Mouse (Mus musculus) lung, postnatal 36 days (tissue): Measurements from ENCODE around the gene AI464131.

Source experiments
- DNase-seq: peaks from one replicate; pipeline ENCODE4 v3.0.0; 2022; ENCODE audit warnings: mixed read lengths

The AI464131 gene

DNA sequence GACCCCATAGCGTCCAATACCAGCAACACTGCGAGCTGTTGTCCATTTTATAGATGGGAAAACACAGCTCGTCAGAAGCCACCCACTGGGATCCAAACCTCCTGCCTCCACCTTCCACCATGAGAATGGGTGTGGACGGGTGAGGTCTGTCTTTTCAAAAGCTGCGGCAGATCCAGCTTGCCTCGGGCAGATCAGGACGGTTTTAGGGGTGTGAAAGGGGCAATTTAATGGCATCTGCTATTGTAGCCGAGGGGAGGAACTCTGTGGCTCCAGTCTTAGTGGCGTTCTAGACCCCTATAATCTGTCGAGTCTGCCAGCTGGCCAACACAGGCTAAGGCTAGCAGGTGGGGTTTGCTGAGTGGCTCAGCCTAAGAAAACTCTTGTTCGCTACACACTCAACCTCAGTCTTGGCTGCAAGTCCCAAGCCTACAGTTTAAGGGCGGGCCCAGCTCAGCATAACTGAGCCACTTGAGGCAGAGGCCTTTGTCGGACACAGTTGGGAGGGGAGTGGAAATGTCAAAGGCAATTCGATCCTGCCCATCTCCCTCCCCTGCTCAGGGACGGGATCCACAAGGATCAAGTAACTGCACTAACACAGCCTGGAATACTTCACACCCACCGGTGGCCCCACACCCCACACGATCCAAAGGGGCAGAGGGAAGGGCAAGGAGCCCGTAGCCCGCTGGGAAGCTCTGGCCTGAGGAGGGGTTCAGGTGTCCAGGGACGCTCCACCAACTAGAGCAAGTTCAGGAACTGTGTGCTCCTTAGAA, 520 bp downstream of the AI464131 start:
- DNase-seq = peak; percentile 77

DNA sequence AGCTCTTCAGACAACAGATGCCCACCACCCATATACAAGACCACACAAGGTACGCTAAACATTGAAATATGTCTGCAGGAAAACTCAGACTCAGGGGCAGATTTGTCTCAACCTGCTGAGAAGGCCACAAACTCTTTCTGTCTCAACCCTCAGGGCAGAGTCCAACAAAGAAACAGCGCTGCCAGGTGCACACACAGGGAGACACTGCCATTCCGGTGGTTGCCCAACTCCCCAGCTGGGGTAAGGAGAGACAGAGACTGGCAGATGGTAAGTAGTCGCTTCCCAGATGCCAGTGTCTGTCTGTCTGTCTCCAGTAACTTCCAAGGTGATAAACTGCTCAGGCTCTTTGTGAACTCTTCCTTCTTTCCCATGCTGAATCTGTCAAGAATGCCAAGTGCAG, 2.1 kb downstream of the AI464131 start:
- DNase-seq = no peak

DNA sequence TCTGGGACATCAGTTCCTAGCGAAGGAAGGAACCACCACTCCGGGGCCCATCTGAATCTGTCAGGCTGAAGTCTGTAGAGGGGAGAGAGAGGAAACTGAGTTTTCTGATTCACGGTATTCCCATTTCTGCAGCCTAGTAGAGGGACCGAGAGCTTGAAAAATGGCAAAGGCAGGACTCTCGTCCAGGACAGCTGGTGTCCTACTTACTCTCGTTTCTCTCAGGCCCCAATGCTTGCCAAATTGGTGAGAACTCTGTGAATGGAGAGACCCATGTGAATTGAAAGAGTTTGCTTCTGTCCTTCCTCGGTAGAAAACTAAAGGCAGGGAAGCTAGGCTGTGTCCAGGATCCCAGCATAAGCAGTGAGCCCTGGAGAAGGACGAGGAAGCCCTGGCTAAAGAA, 3.3 kb downstream of the AI464131 start:
- DNase-seq = no peak

DNA sequence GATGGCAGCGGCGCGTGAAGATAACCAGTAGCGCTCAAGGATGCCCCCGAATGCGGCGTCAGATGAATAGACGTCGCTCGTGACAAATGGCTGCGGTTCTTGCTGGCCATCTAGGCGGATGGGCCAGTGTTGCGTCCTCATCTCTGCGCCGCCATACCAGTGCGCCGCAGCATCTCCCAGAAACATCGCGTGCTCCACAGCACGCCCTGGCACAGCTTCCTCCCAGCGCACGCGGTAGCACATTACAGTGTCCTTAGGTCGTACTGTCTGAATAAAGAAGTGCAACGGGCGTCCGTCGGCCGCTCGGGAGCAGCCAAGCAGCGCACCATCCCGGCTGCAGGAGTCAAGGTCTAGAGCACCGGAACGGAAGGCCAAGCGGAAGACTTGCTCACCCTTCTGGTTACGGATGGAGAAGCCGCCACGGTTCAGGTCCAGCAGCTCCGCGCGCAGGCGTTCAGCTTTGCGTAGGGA, 3.9 kb downstream of the AI464131 start:
- no peak for DNase-seq

DNA sequence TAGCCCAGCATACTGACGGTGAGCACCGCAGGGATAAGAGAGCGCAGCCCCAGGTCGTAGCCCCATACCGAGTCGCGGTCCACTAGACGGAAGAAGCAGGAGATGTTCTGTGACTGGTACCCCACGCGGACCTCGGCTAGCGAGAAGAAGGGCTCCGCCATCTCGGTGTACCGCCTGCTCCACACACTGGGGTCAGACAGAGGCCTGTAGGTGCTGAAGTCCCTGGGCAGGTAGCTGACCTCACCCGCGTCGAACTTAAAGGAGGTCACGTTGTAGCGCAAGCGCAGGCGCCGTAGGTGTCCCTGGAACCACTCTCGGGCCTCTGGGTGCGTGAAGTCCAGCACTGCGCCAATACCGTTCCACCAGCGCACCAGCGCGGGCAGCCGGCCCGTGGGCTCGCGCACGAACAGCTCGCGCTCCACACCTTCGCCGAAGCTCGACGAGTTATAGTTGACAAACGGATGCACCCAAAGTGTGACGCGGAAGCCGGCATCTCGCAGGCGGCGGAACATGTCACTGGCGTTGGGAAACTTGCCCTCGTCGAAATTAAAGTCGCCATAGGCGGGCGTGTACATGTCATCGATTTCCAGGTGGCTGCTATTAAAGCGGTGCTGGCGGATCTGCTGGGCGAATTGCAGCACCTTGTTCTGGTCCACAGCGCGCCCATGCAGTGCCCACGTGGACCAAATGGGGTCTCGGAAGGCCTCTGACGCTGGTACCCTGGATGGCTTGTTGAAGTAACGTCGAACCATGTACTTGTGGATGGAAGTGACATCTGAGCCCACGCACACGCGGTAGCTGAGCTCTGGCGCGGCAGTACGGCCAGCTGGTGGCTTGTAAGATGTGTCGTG, 4.7 kb downstream of the AI464131 start:
- DNase-seq = no peak

DNA sequence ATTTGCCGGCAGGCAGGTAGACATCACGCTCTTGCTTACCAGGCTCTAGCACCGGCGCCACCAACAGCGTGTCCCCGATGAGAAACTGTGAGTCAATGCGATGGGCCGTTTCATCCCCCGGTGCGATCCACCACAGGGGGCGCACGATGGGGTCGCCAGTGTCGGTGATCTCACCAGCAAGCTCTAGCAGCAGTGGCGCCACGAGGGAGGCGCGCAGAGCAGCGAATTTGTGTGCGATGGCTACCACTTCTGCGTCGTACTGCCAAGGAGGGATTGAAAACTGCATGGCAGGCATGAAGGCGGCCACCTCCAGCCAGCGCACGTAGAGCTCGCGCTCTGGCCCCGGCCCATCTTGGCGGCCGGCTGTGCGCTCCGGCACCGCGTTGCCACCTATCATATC, 5.3 kb downstream of the AI464131 start:
- DNase-seq = no peak

DNA sequence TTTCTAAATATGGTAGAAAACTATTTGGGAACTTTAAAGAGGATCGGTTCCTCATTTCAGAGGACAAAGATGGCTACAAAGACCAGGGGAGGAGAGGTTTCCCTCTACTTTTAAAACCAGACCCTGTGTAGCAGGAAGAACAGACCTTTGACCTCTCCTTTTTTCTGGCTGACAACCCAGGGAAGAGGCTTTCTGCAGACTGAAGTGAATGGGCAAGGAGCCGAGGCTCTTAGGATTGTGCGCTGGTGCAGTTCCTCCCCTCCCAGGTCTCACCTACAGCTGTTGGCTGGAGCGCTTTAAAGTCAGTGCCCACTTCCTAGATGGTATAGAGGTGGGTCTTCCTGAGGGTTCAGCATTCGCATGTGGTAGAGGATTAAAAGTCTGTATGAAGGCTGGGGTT, 5.8 kb downstream of the AI464131 start:
- no peak for DNase-seq

DNA sequence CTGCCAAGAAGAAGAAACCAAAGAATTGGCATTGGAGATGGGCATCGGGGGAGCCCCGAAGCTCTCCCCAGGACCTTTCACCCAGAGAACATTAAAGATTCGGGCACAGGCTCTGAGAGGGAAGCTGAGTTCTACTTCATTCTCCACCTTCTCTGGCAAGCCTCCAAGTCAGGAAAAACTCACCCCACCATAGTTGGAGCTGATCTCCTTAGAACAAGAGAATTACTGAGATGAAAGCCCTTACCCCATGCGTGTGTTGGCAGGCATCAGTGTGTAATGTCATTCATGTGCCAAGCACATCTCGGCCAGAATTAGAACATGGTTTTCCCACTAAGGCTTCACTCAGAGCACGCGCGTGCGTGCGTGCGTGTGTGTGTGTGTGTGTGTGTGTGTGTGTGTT, 7.0 kb downstream of the AI464131 start:
- DNase-seq = peak; percentile 63

DNA sequence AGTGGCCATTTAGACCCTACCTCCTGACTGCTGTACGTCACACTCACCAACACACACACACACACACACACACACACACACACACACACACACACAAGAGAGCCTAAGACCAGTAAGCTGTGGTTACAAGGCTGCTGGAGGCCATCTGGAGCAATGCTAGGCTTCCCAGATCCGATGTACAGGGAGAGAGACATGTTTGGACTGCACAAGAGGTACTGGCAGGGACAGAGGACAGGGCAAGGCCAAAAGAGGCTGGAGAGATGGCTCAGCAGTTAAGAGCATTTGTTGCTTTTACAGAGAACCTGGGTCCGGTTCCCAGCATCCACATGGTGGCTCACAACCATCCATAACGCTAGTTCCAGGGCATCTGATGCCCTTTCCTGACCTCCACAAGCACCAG, 7.8 kb downstream of the AI464131 start:
- no peak for DNase-seq

DNA sequence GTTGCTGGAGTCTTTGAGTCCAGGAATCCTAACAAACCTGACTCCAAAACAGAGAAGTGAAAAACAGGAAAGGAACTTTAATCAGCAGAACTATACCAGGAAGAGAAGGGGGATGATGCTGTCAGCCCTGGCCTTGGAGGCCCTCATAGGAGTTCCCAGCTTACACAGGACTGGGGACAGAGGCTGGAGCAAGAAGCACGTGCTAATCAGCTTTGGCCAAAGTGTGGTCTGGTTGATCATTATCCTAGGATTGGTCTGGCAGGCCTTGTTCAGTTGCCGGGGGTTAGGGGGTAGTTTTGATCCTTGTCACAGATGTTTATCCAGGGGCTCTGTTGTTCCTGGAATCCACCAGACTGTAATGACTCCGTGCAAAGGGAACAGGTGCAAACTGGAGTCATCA, 8.5 kb downstream of the AI464131 start:
- no peak for DNase-seq

DNA sequence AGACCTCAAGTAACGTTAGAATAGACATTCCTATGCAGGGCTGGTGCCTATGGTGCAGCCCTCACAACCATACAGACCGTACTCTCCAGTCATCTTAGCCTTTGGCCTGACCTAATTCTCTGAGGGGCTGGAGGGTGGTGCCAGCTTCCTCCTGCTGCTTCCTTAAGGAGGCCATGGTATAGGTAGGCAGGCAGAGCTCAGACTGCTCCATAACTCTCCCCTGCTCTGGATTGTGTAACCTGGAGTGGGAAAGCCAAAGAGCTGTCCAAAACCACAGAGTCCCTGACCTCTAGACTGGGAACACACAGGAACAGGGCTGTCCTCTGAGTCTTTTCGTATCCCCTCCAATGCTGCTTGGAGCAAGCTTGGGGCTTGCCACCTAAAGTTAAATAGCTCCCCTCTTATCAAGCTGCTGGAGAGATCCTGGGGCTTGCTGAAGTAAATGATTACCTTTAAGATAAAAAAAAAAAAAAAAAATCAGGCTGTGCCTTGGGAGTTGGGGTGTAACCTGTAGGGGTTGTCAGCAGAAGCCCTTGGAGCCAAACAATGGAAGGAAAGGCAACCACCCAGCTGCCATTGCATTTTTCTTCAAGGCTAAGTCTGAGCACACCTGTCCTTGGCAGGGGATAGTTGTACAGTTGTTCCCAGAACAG, 9.3 kb downstream of the AI464131 start:
- DNase-seq = peak; percentile 78

DNA sequence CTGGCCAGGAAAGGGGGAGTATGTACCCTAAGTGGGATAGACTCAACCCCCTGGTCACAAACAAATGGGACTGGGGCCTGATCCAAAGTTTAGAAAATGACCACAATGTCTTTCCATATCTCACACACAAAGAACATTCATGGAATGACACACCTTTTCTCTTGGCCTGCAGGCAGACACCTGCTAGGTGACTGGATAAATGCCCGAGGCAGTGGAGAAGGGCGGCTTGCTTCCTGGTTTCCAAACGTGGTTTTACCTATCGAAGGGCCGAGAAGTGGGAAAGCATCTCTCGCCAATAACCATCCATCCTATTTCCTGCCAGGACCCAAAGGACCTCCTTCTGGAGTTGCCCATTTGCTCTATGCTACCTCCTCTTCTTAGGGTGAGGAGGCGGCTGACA, 9.9 kb downstream of the AI464131 start:
- DNase-seq = no peak

DNA sequence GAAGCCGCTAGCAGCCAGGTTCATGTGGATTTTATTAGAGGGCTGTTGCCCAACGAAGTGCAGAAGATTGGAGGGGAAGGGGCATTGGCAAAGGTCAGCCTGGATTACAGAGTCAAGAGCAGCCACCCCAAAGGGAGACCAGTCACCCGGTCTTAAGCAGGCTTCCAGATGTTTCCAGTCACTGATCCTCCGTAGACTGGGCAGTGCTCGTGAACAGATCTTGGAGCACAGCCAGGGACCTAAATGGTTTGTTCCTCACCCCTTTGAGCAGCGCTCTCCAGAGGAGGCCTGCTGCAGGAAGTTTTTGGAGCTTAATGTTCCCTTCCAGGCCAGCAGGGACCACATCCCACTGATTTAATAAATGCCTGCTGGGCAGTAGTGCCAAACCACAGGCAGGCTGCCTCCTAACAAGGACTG, 21.3 kb downstream of the AI464131 start:
- peak; percentile 80 for DNase-seq

DNA sequence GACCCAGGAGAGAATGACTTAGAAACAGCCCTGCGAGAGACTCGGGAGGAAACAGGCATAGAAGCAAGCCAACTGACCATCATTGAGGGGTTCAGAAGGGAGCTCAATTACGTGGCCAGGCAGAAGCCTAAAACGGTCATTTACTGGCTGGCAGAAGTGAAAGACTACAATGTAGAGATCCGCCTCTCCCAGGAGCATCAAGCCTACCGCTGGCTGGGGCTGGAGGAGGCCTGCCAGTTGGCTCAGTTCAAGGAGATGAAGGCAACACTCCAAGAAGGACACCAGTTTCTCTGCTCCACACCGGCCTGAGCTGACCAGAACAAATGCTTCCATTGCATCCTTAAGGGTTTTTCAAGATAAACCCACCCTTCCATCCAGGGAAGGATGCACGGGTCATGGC, 22.6 kb downstream of the AI464131 start:
- DNase-seq = peak; percentile 52

DNA sequence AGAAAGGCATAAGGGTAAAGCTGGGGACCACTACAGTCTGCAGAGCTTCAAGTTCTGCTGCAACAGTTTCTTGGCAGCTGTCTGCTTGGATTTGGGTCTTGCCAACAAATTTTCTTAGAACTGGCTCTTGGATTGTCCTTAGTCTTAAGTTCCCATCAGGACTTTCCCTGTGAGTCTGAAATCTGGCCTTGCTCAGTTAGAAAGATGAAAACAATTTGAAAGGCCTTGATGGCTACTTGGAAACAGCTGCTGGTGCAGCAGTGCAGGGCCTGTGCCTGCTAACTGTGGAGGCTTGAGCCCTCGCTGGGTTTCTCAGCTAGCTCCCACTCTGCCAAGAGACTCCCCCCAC, 23.4 kb downstream of the AI464131 start:
- DNase-seq = peak; percentile 59

DNA sequence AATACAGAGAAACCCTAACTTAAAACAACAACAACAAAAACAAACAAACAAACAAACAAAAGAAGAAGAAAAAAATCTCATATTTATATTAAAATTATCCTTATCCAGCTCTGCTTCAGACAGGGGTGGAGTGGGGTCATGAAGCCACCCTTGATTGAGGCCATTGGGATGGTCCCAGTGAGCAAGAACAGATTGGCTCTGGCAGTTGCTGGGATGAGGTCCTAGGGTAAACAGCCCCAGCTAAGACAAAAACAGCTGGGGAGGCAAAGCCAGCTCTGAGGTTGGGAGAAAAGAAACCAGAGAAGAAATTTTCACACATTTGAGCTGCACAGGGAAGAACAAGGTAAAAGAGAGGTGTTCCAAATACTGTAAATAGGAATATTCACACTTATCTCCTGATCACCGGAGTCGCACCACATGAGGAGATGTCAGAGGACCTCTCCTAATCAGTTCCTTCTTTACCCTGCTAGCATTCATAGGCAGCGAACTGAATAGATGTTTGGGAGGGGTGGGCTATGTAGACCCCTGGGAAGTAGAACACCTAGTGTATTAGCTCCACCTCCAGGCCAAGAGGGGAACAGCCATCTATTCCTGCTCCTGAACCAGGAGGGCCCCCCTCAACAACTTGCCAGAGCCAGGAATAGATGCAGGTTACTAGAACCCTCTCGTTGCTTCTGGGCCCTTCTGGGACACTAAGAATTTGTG, 24.0 kb downstream of the AI464131 start:
- DNase-seq = no peak

DNA sequence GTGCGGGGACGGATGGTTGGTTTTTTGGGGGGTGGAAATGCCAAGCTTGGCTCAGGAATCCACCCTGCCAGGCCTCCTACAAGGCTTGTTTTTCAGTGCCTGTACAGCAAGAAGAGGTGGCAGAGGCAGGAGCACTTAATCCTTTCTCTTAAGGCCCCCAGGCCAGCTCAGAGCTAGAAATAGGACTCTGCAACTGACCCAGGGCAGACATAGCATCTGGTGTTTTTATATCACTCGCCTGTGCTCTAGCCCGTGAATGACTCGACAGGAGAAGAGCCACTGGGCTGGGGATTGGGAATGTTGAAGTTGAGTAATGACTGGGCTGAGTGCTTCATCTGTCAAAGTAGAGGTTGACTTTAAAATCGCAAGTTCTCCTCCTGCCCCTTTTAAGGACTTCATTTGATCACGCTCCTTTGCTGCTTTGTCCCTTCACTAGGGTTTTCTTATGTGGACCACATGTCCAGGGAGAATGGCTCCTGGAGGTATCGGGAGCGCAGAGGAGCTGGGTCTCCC, 25.2 kb downstream of the AI464131 start:
- DNase-seq = no peak

DNA sequence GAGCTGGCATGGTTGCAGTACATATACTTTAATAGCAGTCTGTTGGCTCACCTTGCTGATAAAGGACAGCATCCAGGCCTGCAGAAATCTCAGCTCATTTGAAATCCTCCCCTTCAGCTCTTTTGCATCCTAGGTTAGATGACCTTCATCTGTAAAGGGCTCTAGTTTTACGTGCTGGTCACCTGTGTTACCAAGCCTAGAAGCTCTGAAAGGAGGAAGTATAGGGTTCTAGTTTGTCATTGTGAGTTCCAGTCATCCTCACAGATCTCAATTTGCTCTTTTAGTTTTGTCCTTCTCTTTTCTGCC, 31.5 kb downstream of the AI464131 start:
- DNase-seq = no peak

DNA sequence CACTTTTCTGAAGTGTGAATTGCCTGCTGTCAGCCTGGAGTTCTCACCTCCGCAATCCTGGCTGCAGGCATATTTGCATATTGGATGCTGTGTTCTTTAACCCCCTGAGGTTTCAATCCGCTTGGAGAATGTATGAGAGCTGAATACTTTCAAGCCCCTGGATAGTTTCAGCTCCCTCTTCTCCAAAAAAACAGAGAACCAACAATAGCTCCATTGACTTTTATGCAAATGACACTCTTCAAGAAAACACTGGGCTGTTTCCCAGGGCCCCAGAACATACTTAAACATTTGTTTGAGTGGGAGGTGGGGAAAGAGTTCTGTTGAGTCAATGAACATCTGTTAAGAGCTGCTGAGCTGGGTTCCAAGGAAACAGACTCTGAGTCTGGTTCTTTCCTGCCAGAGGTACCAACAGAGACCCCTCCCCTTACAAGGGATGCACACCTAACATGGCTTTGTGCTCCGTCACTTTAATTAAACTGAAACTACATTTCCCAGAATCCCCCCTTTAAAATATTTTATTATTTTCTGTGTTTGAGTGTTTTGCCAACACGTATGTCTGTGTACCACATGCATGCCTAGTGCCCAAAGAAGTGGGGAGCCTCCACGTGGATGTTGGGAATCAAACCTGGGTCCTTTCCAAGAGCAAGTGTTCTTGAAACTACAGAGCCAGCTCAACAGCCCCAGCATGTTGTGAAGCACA, 32.0 kb downstream of the AI464131 start:
- peak; percentile 25 for DNase-seq

DNA sequence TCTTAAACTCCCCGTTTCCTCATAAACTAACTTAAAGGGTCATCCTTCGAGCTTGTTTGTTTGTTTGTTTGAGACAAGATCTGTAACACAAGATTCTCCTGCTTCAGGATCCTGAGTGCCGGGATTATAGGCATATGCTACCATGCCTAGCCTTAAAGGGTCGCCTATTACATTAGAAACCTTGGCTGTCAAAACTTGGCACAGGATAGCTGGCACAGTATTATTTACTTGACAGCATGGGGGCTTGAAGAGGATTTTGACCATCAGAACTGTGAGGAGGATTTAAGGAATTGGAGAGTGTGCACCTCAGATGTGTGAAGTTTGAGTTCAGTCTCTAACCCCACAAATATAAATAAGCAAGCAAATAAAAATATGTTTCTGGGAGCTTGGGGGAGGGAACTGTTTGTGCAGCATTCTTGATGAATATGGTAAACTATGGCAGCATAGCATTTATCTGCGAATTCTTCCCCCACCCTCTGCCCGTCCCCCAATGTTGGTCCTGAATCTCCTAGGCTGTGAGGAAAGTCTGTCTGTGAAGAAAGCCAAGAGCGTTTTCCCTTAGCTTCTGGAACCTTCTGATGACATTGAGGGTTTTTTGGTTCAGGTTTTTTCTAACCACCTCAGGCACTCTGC, 32.7 kb downstream of the AI464131 start:
- DNase-seq = no peak

DNA sequence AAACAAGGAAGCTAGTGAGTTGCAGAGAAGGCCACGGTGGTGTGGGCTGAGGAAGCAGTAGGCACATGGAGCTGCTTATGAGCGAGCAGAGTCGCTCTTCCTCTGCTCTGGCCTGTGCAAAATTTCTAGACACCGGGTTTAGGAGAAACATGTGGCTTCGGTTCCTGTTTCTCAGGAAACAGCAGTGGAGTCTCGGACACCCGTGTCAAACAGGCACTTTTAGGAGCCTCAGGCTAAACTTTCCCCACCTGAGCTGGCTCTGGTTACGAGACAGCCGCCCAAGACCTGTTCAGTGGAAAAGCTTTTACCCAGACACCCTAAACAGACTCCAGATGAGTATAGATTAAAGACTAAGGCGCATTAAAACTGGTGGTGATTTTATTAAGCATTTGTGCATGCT, 33.7 kb downstream of the AI464131 start:
- no peak for DNase-seq
